Mouse (Mus musculus): Measurements from ENCODE around the gene Lrrc29. TPM values are rescaled to one million over a fixed set of nuclear protein-coding genes. Genes with fewer than 3 reads are reported as not detected.

Lrrc29 gene
- polyA plus RNA-seq, 1 experiment: 13.1 TPM

- no peak for TF ChIP-seq CTCF (IDR thresholded peaks at IDR 0.05; ENCODE audit: borderline replicate concordance, control insufficient read depth, extremely low read depth, insufficient read depth, low read length, poor library complexity)
- no peak for TF ChIP-seq POLR2A (IDR thresholded peaks at IDR 0.05; ENCODE audit: control insufficient read depth, extremely low read depth, insufficient read depth, low read length, poor library complexity)
- Histone ChIP-seq H3K27ac (ENCODE audit: control insufficient read depth, insufficient read depth, low read length) (no peak overlapping the region), H3K4me1 (replicated peaks; ENCODE audit: control insufficient read depth, insufficient read depth, low read length) (peaks cover 45% of the 10 kb centered on the region), H3K27me3 (ENCODE audit: control insufficient read depth, insufficient read depth, low read length) (no peaks in the 10 kb centered on the region), H3K4me3 (ENCODE audit: control insufficient read depth, insufficient read depth, low read length) (no peak overlapping the region), H3K36me3 (ENCODE audit: control insufficient read depth, insufficient read depth, low read length) (peaks cover 13% of the 10 kb centered on the region)
- DNase-seq: no peak
- WGBS: 98% methylated on average over 13 of the region's 13 CpGs
Observed at GRCm38 (mm10) chr8:105307670-105308069, 18.4 kb downstream of the Lrrc29 start.

DNA sequence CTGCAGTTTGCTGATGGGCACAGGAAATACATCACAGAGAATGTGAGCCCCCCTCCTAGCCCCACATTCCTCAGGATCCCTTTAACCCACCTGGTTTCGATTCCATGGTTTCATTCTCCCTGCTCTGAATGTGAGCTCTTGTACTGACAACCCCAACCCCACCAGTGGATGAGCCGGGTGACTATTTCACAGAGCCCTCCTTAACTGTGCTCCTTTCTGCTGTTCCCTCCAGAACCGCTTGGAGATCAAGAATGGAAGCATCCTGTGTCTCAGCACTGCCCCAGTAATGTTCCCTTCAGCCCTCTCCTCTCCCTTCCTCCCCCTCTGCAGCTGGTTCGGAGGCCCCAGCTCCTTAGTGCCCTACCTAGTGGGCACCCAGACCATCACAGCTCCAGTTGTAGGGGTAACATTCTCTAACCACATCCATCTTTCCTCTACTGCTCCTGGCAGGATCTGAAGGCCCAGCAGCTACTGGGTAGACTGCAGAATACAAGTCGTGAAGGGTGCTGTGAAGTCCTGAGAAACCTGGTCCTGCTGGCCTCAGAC lies 19.9 kb downstream of the Lrrc29 start:
- Histone ChIP-seq H3K27me3 (ENCODE audit: control insufficient read depth, insufficient read depth, low read length) (no peaks in the 10 kb centered on the region), H3K36me3 (ENCODE audit: control insufficient read depth, insufficient read depth, low read length) (peaks cover 26% of the 10 kb centered on the region), H3K4me1 (replicated peaks; ENCODE audit: control insufficient read depth, insufficient read depth, low read length) (peaks cover 45% of the 10 kb centered on the region), H3K27ac (ENCODE audit: control insufficient read depth, insufficient read depth, low read length) (peak overlapping the region; percentile 53; the same call in 1 of the 2 replicates), H3K4me3 (ENCODE audit: control insufficient read depth, insufficient read depth, low read length) (no peak overlapping the region)
- no peak for TF ChIP-seq CTCF (IDR thresholded peaks at IDR 0.05; ENCODE audit: borderline replicate concordance, control insufficient read depth, extremely low read depth, insufficient read depth, low read length, poor library complexity)
- TF ChIP-seq POLR2A (IDR thresholded peaks at IDR 0.05; ENCODE audit: control insufficient read depth, extremely low read depth, insufficient read depth, low read length, poor library complexity): no peak
- DNase-seq: no peak
- WGBS: 52% methylated on average over 5 of the region's 5 CpGs

- Histone ChIP-seq H3K36me3 (ENCODE audit: control insufficient read depth, insufficient read depth, low read length) (peaks cover 30% of the 10 kb centered on the region), H3K27me3 (ENCODE audit: control insufficient read depth, insufficient read depth, low read length) (no peaks in the 10 kb centered on the region), H3K27ac (ENCODE audit: control insufficient read depth, insufficient read depth, low read length) (peak within 1 kb of the TSS; percentile 53; the same call in 1 of the 2 replicates), H3K4me1 (replicated peaks; ENCODE audit: control insufficient read depth, insufficient read depth, low read length) (peaks cover 45% of the 10 kb centered on the region), H3K4me3 (ENCODE audit: control insufficient read depth, insufficient read depth, low read length) (peak within 1 kb of the TSS; percentile 34)
- DNase-seq: peak; percentile 63
- 23% methylated on average over 28 of the region's 30 CpGs for WGBS
- TF ChIP-seq CTCF (IDR thresholded peaks at IDR 0.05; ENCODE audit: borderline replicate concordance, control insufficient read depth, extremely low read depth, insufficient read depth, low read length, poor library complexity): no peak
- TF ChIP-seq POLR2A (IDR thresholded peaks at IDR 0.05; ENCODE audit: control insufficient read depth, extremely low read depth, insufficient read depth, low read length, poor library complexity): no peak
Observed at GRCm38 (mm10) chr8:105305211-105306145, 20.6 kb downstream of the Lrrc29 start, which contains the start of gene Elmo3. TSS of gene Elmo3 (plus strand) at chr8:105305601.

DNA sequence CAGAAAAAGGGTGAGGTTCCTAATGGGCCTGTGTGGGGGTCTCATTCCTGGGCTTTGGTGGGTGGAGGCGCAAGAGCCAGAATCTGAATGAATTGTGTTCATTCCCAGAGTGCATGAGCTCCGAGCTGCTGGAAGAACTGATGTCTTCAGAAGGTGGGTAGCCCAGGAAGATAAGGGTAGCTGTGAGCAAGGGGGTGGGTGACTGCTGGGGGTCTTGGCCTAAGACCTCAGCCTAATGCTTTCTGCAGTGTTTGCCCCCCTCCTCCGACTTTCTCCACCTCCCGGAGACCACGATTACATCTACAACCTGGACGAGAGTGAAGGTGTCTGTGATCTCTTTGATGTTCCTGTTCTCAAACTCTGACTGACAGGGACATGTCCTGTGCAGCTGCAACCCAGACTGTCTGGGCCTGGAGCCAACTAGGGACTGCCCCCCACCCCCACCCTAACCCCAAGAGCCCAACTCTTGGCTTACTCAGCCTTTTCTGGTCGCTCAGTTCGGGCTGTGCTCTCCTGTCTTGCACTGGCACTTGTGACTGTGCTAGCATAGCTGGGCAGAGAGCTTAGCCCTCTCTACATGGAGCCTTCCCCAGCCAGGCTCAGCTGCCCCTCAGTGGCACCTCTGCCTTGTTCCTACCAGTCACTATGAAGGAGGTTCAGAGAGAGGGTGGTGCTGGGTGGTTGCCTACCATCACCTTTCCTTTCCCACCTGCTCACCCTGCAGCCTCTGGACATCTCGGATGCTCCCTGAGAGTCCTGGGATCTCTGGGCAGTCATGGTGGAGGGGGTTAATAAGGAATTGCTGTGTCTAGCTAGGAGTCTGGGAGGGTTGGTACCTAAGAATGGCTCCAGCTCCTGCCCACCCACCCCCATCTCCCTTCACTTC lies 21.5 kb downstream of the Lrrc29 start:
- no peak for DNase-seq
- WGBS: 29% methylated on average over 9 of the region's 9 CpGs
- peaks cover 51% of the 10 kb centered on the region for H3K4me1 ChIP-seq (replicated peaks; ENCODE audit: control insufficient read depth, insufficient read depth, low read length)
- H3K27ac ChIP-seq (ENCODE audit: control insufficient read depth, insufficient read depth, low read length): peak overlapping the region; percentile 42
- no peak overlapping the region for H3K4me3 ChIP-seq (ENCODE audit: control insufficient read depth, insufficient read depth, low read length)
- peaks cover 39% of the 10 kb centered on the region for H3K36me3 ChIP-seq (ENCODE audit: control insufficient read depth, insufficient read depth, low read length)
- H3K27me3 ChIP-seq (ENCODE audit: control insufficient read depth, insufficient read depth, low read length): no peaks in the 10 kb centered on the region
- no peak for TF ChIP-seq POLR2A (IDR thresholded peaks at IDR 0.05; ENCODE audit: control insufficient read depth, extremely low read depth, insufficient read depth, low read length, poor library complexity)
- TF ChIP-seq CTCF (IDR thresholded peaks at IDR 0.05; ENCODE audit: borderline replicate concordance, control insufficient read depth, extremely low read depth, insufficient read depth, low read length, poor library complexity): no peak

- Histone ChIP-seq H3K36me3 (ENCODE audit: control insufficient read depth, insufficient read depth, low read length) (peaks cover 41% of the 10 kb centered on the region), H3K27me3 (ENCODE audit: control insufficient read depth, insufficient read depth, low read length) (no peaks in the 10 kb centered on the region), H3K27ac (ENCODE audit: control insufficient read depth, insufficient read depth, low read length) (peak overlapping the region; percentile 42), H3K4me1 (replicated peaks; ENCODE audit: control insufficient read depth, insufficient read depth, low read length) (peaks cover 52% of the 10 kb centered on the region), H3K4me3 (ENCODE audit: control insufficient read depth, insufficient read depth, low read length) (no peak overlapping the region)
- DNase-seq: no peak
- no peak for TF ChIP-seq POLR2A (IDR thresholded peaks at IDR 0.05; ENCODE audit: control insufficient read depth, extremely low read depth, insufficient read depth, low read length, poor library complexity)
- TF ChIP-seq CTCF (IDR thresholded peaks at IDR 0.05; ENCODE audit: borderline replicate concordance, control insufficient read depth, extremely low read depth, insufficient read depth, low read length, poor library complexity): no peak
- WGBS: 74% methylated on average over 9 of the region's 9 CpGs
Observed at GRCm38 (mm10) chr8:105303874-105304273, 22.2 kb downstream of the Lrrc29 start.

GRCm38 (mm10) chr8:105303396-105303795 lies 22.7 kb downstream of the Lrrc29 start:
- WGBS: 73% methylated on average over 8 of the region's 8 CpGs
- Histone ChIP-seq H3K27me3 (ENCODE audit: control insufficient read depth, insufficient read depth, low read length) (no peaks in the 10 kb centered on the region), H3K27ac (ENCODE audit: control insufficient read depth, insufficient read depth, low read length) (no peak overlapping the region), H3K4me1 (replicated peaks; ENCODE audit: control insufficient read depth, insufficient read depth, low read length) (peaks cover 57% of the 10 kb centered on the region), H3K4me3 (ENCODE audit: control insufficient read depth, insufficient read depth, low read length) (no peak overlapping the region), H3K36me3 (ENCODE audit: control insufficient read depth, insufficient read depth, low read length) (peaks cover 41% of the 10 kb centered on the region)
- TF ChIP-seq POLR2A (IDR thresholded peaks at IDR 0.05; ENCODE audit: control insufficient read depth, extremely low read depth, insufficient read depth, low read length, poor library complexity) (no peak), CTCF (IDR thresholded peaks at IDR 0.05; ENCODE audit: borderline replicate concordance, control insufficient read depth, extremely low read depth, insufficient read depth, low read length, poor library complexity) (no peak)
- DNase-seq: no peak

Measured in thymus, adult 2 months (tissue).